Mouse (Mus musculus): Measurements from ENCODE around the gene Spef1. TPM values are rescaled to one million over a fixed set of nuclear protein-coding genes. Genes with fewer than 3 reads are reported as not detected.

The Spef1 gene
- total and polyA plus RNA-seq, 2 experiments from 2014 or later: 7.8 to 17.3 TPM

DNA sequence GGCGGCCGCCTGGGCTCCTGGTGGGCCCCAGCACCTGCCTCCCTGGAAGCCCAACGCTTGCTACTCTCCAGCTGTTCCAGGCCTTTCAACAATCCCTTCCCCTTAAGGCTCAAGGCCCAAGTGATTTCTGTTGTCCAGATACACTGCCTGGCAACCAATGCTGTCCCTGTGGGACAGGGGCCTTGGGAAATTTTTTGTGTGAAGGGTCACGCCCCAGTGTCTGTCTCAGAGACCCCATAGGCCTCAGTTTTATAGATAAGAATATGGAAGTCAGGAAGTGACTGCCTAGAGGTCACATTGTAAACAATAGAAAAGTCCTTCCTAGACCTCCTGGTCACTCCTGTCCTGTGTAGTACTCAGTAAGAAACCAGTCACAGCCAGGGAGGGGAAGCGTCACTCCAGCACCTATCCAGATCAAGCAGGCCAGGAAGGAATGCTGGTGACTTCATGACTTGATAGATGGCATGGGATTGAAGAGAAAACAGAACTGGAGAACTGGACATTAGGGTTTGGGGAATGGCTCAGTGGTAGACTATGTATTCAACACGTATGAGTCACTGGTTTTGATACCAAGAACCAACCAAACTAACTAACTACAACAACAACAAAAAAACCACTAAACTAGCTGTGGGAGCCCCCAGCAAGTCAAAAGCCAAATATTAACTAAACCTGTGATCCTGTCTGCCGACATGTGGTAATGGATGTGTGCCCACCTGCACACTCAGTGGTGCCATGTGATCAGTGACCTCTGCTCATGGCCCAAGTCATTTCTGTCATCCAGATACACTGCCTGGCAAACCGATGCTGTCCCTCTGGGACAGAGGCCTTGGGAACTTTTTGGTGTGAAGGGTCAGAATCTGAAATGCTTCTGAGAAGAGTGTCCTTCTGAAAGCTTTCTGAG, 38.5 kb downstream of the Spef1 start:
- peaks cover 68% of the 10 kb centered on the region for H3K36me3 ChIP-seq (ENCODE audit: insufficient read depth, low read length)
- no peak for TF ChIP-seq CTCF (IDR thresholded peaks at IDR 0.05; ENCODE audit: low read depth)
- H3K27me3 ChIP-seq (ENCODE audit: insufficient read depth, low read length): no peaks in the 10 kb centered on the region
- no peaks in the 10 kb centered on the region for H3K4me1 ChIP-seq (ENCODE audit: insufficient read depth, low read length)
- H3K4me2 ChIP-seq (ENCODE audit: low read depth, low read length): no peak overlapping the region
- H3K9me3 ChIP-seq (ENCODE audit: low read length): no peaks in the 10 kb centered on the region
- WGBS: 81% methylated on average over 8 of the region's 8 CpGs
- ATAC-seq (no peak), DNase-seq (ENCODE audit: low spot score) (no peak)
- H3K27ac ChIP-seq: no peak overlapping the region
- no peak overlapping the region for H3K4me3 ChIP-seq (ENCODE audit: low read length)
- no peak overlapping the region for H3K9ac ChIP-seq (replicated peaks; ENCODE audit: low read length)

DNA sequence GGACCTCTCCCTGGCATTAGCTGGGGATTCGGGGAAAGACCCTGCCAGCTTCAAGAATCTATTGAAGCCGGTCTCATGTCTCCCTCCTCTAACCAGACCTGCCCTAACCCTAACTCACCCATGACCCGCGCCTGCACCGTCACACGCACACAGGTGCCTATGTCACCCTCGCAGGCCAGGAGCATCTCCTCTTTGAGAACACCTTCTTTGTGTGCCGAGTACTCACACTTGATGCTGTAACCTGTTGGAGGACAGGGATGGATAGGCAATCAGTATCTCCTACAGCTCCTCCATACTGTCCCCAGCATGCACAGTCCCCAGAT, 40.1 kb downstream of the Spef1 start:
- Histone ChIP-seq H3K9ac (replicated peaks; ENCODE audit: low read length) (no peak overlapping the region), H3K4me1 (ENCODE audit: insufficient read depth, low read length) (no peaks in the 10 kb centered on the region), H3K27me3 (ENCODE audit: insufficient read depth, low read length) (no peaks in the 10 kb centered on the region), H3K27ac (no peak overlapping the region), H3K4me2 (ENCODE audit: low read depth, low read length) (no peak overlapping the region), H3K4me3 (ENCODE audit: low read length) (no peak overlapping the region), H3K9me3 (ENCODE audit: low read length) (no peaks in the 10 kb centered on the region), H3K36me3 (ENCODE audit: insufficient read depth, low read length) (peaks cover 55% of the 10 kb centered on the region)
- ATAC-seq (no peak), DNase-seq (ENCODE audit: low spot score) (no peak)
- WGBS: 97% methylated on average over 8 of the region's 8 CpGs
- TF ChIP-seq CTCF (IDR thresholded peaks at IDR 0.05; ENCODE audit: low read depth): no peak

DNA sequence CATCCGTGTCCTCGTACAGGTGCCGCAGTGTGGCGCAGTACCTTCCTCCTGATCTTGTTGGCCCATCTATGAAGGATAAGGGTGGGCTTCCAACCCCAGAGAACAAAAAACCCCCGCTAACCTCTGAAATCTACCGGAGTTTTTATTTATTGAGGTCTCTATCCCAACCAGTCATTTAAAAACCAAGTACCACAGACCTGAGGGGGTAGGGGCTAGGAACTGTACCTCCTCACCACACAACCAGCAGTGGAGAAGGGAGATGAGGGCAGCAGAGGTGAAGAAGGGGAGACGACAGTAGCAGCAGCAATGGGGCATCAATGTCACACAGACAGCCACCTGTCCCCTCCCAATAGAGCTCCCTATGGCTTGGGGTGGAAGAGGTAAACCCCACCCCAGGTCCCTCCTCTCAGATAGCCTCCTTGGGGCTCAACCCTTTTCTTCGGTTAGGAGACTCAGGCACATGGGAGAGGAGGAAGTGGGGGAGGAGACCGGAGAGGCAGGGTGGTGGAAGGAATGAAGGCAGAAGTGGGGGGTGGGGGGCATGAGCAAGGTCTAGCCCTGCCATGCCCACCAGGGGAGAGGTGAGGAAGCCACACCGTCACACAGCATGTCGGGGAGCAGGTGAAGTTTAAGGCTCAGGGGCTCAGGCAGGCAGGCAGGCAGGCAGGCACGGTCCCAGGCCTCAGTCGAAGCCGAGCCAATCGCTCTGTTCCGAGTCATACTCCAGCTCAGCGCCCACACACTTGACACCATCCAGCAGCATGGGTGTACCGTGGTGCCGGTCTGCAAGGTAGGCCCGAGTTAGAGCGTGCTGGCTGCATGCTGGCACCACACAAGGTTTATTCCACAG, 40.7 kb downstream of the Spef1 start:
- ATAC-seq (no peak), DNase-seq (ENCODE audit: low spot score) (no peak)
- Histone ChIP-seq H3K36me3 (ENCODE audit: insufficient read depth, low read length) (peaks cover 55% of the 10 kb centered on the region), H3K4me2 (ENCODE audit: low read depth, low read length) (no peak overlapping the region), H3K27ac (no peak overlapping the region), H3K27me3 (ENCODE audit: insufficient read depth, low read length) (no peaks in the 10 kb centered on the region), H3K9me3 (ENCODE audit: low read length) (no peaks in the 10 kb centered on the region), H3K4me1 (ENCODE audit: insufficient read depth, low read length) (no peaks in the 10 kb centered on the region), H3K9ac (replicated peaks; ENCODE audit: low read length) (no peak overlapping the region), H3K4me3 (ENCODE audit: low read length) (no peak overlapping the region)
- TF ChIP-seq CTCF (IDR thresholded peaks at IDR 0.05; ENCODE audit: low read depth): no peak
- WGBS: 91% methylated on average over 21 of the region's 21 CpGs

DNA sequence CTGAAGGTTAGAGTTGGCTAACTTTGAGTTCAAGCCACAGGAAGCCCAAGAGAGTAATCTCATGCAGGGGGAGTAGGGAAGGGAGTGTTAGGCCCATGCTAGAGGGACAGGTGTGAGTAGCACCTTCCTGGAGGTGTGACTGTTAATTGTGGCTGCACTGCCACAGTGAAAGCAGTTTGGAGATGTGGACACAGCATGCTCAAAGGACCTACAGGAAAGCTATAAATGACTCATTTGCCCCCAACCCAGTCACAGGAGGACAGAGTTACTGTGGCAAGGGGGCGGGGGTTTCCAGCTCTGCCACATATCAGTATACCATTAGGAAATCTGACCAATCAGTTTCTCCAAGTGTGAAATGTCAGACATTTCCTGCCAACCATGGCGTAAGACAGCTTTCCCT, 41.5 kb downstream of the Spef1 start:
- ATAC-seq (no peak), DNase-seq (ENCODE audit: low spot score) (no peak)
- 91% methylated on average over 2 of the region's 2 CpGs for WGBS
- H3K36me3 ChIP-seq (ENCODE audit: insufficient read depth, low read length): peaks cover 51% of the 10 kb centered on the region
- H3K9me3 ChIP-seq (ENCODE audit: low read length): no peaks in the 10 kb centered on the region
- no peaks in the 10 kb centered on the region for H3K27me3 ChIP-seq (ENCODE audit: insufficient read depth, low read length)
- no peak overlapping the region for H3K4me2 ChIP-seq (ENCODE audit: low read depth, low read length)
- no peaks in the 10 kb centered on the region for H3K4me1 ChIP-seq (ENCODE audit: insufficient read depth, low read length)
- no peak overlapping the region for H3K4me3 ChIP-seq (ENCODE audit: low read length)
- TF ChIP-seq CTCF (IDR thresholded peaks at IDR 0.05; ENCODE audit: low read depth): no peak
- no peak overlapping the region for H3K9ac ChIP-seq (replicated peaks; ENCODE audit: low read length)
- no peak overlapping the region for H3K27ac ChIP-seq

DNA sequence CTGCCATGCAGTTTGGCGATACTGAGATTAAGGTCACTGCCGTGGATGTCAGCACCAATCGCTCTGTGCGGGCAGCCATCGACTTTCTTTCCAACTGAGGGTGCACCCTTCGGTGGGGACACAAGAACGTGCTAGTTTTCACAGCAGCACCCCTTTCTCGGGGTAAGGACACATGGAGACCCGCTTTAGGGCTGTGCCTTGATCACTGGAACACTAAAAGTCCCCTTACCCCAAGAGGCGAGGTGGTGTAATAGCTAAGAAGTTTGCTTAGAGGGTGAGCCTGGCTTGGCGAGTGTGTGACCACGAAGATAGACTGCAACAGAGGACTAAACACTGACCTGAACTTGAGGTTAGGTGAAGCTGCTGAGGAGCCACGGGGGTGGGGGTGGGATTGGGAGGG, 42.0 kb downstream of the Spef1 start:
- Histone ChIP-seq H3K36me3 (ENCODE audit: insufficient read depth, low read length) (peaks cover 47% of the 10 kb centered on the region), H3K9me3 (ENCODE audit: low read length) (no peaks in the 10 kb centered on the region), H3K4me2 (ENCODE audit: low read depth, low read length) (no peak overlapping the region), H3K27ac (no peak overlapping the region), H3K4me1 (ENCODE audit: insufficient read depth, low read length) (no peaks in the 10 kb centered on the region), H3K4me3 (ENCODE audit: low read length) (no peak overlapping the region), H3K27me3 (ENCODE audit: insufficient read depth, low read length) (no peaks in the 10 kb centered on the region), H3K9ac (replicated peaks; ENCODE audit: low read length) (no peak overlapping the region)
- DNase-seq (ENCODE audit: low spot score) (no peak), ATAC-seq (no peak)
- TF ChIP-seq CTCF (IDR thresholded peaks at IDR 0.05; ENCODE audit: low read depth): no peak
- WGBS: 77% methylated on average over 13 of the region's 13 CpGs

DNA sequence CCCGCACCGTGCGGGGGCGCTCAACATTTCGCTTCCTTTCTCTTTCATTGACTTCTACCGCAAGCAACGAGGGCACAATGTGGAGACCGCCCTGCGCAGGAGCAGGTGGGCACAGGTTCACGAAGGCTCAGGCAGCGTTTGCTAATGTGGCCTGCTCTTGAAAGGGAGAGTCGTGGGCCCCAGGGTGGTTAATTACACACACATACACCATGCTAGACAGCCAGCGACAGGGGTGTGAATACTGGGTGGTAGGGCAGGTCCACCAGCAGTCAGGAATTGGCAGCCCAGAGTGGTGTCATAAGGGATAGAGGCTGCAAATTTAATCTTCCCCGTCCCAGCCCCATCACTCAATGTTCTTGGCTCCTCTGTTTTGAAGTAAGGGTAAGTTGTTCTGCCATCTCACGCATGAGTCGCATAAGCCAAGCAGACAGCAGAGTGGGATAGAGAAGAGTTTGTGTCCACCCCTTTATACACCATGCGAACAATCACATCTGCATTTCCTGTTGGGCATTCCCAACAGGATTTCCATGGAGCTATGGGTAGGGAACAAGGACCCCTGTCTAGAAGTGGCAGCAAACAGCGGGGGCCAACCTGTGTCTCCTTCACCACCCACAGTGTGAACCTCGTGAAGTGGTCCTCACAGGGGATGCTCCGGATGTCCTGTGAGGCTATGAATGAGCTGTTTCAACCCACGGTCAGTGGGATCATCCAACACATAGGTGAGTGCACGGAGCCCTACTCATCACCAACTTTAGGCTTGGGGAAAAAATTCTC, 43.9 kb downstream of the Spef1 start:
- ATAC-seq (no peak), DNase-seq (ENCODE audit: low spot score) (no peak)
- no peak overlapping the region for H3K27ac ChIP-seq
- H3K27me3 ChIP-seq (ENCODE audit: insufficient read depth, low read length): no peaks in the 10 kb centered on the region
- H3K4me1 ChIP-seq (ENCODE audit: insufficient read depth, low read length): no peaks in the 10 kb centered on the region
- TF ChIP-seq CTCF (IDR thresholded peaks at IDR 0.05; ENCODE audit: low read depth): no peak
- H3K4me3 ChIP-seq (ENCODE audit: low read length): no peak overlapping the region
- H3K9ac ChIP-seq (replicated peaks; ENCODE audit: low read length): no peak overlapping the region
- H3K9me3 ChIP-seq (ENCODE audit: low read length): no peaks in the 10 kb centered on the region
- H3K4me2 ChIP-seq (ENCODE audit: low read depth, low read length): no peak overlapping the region
- peaks cover 32% of the 10 kb centered on the region for H3K36me3 ChIP-seq (ENCODE audit: insufficient read depth, low read length)
- WGBS: 67% methylated on average over 22 of the region's 22 CpGs
